Mouse (Mus musculus) thymus, postnatal 25 days (tissue): Measurements from ENCODE around the gene Gm21972.

Experiments used
- DNase-seq: peaks from one replicate; pipeline ENCODE4 v3.0.0; 2022

The Gm21972 gene

DNA sequence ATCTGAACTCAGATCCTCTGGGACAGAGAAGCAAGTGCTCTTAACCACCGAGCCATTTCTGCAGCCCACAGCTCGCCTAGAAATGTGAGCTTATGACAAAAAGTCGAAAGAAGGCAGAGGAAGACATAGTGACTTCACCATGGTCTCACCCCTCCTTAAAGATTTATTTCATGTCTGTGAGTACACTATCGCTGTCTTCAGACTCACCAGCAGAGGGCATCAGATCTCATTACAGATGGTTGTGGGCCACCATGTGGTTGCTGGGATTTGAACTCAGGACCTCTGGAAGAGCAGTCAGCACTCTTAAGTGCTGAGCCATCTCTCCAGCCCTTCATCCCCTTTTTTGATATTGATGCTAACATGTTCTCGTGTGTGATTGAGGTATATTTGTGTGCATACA lies 41.2 kb downstream of the Gm21972 start:
- DNase-seq: no peak

DNA sequence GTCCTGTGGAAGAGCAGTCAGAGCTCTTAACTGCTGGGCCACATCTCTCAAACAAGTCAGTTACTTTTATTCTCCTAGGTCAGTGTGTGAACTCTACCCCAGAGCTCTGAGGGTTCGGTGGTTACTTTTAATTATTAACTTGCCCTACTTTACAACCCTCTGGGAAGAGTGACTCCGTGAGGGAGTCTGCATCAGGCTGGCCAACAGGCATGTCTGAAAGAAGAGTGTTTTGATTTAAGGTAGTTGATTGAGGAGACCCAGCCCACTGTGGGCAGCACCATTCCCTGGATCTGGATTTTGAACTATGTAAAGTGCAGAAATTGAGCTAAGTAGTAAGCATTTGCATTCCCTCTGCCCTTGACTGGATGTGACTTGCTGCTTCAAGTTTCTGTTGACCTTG lies 42.6 kb downstream of the Gm21972 start:
- no peak for DNase-seq

DNA sequence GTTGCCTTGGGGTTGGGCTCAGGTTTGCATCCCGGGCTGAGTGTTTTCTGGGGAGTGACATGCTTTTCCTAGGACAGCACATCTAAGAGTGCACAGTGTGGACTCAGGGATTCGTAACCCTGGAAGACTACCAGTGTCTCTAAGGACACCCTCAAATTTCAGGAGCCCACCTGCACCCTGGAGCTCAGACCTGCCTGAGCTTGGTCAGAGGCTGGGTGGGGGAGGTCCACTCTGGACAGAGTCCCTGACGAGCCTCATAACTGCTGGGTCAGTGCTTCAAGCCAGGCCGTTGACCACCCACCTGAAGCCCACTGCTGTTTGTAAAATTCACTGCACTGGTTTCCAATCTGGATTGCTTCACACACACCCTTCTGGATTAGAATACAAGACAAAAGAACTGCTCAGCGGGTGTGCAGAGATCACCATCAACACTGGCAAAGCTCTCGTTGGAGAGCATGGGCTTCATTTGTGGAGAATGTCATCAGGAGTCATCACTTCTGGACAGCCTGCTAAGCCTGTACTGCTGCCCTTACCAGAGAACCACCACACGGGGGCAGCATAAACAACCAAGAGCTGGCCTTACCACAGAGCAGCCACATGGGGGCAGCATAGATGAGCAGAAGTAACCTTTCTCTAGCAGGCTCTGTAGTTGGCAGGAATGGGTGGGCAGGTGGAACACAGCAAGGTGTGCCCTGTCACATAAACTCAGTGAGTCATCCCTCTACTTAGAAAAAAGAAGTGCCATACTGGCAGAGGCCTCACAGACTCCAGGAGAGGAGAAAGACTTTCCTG lies 45.2 kb downstream of the Gm21972 start:
- DNase-seq: peak; percentile 82

DNA sequence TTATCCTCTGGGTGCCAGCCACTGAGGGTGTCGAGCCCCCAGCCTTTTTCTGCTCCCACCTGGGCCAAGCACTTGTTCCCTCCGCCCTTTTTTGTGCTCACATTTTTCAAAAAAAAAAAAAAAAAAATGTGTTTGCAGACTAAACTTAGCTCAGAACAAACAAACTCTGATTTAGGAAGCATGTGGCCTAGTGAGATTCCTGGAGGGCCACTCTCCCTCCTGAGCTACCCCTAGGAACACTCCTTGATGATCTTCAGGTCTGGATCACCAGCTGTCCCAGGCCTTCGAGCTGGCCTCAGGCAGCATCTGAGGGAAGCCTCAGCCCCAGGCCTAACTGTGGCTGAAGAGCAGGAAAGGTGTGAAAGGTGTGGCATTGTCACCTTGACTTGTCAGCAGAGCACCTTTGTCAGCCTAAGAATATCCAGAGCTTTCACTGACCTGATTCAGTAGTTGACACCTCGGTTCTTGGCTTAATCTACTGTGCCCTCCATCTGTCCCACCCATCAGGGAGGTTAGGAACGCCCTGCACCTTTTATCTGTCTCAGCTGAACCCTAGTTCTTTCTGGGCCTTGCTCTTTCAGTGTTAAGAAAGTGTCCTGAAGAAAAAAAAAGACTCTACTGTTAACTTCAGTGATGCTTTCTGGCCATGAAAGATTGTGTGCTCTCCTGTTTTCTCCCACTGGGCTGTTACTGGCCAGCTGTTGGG lies 48.7 kb downstream of the Gm21972 start:
- no peak for DNase-seq

DNA sequence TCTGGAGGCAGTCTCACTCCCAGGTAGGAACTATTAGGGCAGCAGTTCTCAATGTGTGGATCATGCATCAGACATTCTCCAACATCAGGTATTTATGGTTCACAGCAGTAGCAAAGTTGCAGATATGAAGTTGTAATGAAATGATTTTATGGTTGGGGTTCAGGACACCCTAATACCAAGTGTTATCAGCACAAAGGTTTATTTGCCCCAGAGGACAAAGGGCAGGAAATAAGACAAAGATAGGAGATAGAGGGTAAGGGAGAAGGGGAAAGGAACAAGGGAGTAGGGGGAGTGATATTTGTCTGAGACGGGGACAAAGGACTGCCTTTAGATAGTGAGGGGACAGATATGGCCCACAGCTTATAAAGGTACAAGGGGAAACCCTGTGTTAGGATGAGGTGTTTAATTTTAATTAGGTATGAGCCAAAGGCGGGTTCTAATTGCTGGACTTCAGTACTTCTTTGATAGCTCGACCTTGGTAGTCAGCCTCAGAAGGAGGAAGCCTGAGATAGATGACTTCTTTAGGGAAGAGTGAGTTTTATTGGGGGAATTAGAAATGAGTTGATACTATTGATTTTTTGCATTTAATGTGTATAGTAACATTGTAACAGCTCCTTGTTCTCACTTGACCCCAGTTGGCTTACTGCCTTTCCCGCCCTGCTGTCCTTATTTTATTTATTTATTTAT lies 50.3 kb downstream of the Gm21972 start:
- DNase-seq: no peak

DNA sequence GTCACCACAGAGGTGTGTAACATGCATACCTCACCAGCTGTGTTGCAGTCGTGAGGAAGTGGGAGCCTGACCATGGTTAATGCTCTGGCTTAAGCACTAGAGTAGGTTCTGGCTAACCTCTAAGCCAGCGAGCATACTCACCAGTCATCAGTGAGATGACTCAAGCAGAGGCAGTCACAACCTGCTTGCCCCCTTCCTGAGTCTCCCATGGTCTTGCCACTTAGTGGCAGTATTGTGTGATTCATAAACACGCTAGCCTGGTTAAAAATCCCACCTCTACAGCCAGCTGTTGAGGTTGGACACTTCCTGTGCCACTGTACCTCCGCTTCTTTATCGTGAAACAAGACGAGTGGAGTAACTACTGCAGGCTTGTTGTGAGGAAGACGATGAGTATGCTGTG lies 53.3 kb downstream of the Gm21972 start:
- no peak for DNase-seq

DNA sequence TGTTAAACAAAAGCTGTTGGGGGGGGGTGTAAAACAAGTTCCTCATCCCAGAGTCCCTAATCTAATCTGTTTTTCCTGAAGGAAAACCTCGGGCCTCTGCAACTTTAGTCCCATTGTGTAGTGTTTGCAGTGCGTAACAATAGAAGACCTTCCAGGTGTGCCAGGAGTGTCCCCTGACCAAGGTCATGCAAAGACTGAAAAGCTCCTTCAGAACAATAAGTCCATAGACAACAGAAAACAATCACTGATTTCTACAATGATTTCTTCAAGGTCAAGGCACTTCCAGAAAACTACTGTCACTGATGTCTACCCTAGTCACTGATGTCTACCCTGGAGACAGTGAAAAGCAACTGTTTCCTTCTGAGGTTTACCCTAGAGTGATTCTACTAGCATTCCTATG lies 54.4 kb downstream of the Gm21972 start:
- DNase-seq: no peak

DNA sequence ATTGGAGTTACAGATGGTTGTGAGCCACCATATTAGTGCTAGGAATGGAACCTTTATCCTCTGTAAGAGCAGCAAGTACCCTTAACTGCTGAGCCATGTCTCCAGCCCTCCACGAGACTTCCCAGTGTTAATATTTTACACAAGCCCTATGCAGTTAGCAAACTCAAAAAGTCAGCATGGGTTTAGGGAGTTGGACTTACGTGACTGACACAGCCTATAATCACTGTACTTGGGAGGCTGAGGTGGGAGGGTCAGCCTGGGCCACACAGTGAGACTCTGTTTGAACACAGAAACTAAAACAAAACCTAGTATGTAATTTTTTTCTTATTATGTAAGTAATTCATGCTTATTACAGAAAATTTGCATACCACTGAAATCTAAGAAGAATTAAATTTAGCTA lies 54.8 kb downstream of the Gm21972 start:
- no peak for DNase-seq

DNA sequence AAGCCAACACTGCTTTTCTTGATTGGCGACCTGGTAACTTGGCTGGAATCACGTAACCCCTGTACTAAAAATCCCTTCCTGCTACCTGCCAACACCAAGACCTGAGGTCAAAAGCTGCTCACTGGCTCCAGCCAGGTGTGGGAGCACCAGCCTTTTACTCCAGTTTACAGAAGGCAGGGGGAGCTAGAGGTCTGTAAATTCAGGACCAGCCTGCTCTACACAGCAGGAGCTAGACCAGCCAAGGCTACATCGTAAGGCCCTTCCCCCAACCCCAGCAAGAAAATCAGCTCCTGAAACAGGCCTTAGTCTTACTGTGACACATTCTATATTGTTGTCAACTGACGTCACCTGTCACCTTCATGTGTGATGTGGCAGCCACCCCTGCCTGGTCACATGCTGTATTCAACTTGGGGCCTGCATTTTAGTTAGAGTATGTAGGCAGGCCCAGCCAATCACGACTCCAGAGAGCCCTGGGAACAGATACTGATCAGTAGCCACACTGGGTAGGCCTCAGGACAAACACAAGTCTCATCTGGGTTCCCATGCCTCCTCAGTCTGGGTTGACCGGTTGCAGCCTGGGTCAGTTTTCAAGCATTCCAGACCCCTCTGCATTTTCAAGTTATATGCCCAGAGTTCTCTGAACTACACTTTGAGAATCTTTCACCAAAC lies 55.7 kb downstream of the Gm21972 start:
- no peak for DNase-seq

DNA sequence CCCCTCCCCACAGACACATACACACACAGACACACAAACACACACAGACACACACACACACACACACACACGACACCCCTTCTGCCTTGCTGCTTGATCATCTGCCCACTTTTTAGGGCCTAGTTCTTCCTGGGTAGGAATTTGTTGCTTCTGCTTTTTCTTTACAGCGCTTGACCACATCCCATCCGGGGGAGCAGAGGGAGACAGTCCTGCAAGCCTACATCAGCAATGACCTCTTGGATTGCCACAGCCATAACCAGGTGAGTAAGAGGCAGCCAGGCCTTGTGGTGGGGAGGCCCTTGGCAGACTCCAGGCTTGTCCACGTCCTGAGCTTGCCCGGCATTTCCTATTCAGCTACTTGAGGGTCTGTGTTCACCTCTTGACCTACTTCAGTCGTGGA lies 57.4 kb downstream of the Gm21972 start:
- DNase-seq: no peak

DNA sequence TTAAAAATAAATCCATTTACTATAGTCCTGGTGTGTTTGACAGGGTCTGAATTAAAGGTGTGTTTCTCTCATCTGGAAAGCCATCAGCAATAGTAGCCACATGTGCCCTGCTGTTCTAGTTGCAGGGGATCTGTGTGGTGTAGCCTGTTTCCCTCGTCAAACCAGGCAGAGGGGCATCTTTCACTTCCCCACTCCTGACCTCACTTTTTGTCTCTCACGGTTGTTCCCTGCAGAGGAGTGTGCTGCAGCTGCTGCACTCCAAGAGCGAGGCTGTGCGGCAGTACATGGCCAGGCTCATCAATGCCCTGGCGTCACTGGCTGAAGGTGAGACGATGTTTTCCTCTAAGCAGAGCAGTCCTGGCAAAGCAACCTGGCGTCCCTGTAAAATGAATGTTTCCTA lies 60.6 kb downstream of the Gm21972 start:
- no peak for DNase-seq

DNA sequence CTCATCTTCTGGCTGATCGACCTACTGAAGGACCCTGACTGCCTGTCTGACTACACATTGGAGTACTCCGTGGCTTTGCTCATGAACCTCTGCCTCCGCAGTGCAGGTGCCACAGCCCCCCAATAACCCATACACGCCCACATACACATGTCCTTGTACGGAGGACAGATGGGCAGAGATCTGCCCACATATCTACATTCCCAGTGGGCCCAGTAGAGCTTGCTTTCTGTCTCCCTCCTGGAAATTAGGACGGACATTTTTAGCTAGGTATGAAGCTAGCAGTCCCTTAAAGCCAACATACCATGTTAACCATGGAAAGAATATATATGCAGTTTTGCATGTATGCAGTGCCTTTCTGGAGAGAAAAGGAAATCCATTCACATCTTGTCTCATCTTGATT lies 64.8 kb downstream of the Gm21972 start:
- DNase-seq: no peak

DNA sequence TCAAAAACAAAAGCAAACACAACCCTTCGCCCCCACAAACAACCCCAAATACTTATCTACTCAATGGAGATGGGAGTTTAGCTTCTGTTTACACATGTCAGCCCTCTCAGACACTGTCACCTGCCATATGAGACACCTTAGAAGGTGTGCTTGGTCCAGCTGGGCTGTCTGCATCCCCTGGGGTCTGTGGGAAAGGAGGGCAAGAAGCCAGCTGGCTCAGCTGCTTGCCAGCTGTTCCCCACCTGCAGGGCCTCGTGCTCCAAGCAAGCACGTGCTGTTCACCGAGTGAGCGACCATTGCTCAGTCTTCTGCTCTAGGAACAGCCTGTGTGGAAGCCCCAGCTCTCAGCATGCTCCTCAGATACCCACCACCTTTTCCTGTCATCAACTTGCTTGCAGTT lies 65.6 kb downstream of the Gm21972 start:
- DNase-seq: no peak

DNA sequence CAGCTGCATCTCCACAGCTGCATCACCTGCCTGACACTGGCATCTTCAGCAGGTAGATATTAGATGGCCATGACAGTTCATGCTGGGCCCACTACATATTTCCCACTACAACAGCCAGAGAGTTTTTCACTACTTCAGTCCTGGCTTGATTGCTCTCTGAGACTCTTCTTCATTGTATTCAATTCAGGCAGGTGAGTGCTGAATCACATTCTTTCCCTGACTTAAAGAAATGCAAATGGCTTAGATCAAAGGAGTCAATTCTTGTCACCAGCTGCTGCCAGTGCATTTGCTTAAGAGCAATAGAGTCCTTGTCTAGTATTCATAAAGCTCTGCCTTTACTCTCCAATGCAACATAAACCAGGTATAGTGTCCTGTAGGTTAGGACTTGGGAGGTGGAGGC lies 67.9 kb downstream of the Gm21972 start:
- no peak for DNase-seq

DNA sequence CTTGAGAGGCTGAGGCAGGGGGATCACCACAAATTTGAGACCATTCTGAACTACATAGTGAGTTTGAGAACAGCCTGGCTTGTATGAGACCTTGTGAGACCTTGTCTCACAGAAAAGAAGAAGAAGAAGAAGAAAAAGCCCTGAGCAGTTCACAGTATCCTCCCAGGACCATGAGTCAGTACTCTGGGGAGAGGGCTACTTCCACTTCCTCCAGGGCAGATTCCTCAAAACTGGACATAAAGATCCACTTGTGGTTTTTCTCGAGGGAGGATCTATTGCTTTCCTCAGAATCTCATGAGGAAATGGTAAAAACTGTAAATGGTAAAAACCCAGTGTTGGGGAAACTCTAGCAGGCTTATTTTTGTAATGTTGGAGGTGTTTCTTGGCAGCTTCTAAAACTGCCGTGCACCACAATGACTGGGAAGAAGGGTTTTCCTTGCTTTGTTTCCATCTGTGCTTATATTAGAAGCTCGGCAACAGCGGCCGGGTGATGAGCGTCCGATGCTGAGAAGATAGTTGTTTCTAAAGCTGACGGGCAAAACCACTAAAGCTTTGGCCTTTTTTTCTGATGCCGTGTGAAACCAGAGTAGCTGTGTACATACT lies 69.3 kb downstream of the Gm21972 start:
- DNase-seq: no peak

DNA sequence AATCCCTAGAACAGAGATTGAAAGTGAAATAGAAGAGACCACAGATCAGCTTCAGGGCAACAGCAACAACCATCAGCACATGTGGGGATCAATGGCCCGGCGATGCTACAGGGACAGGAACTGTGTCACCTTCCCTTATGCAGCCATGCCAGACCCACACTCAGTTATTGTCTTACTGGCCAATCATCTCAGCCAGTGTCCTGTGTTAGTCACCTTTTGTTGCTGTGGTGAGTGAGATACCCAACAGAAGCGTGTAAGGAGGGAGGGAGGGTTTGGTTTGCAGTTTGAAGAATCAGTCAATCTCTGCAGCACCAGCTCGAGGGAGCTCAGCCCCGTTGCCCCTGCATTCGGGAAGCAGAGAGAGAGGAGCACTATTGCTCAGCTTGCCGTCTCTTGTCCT lies 77.2 kb downstream of the Gm21972 start:
- DNase-seq: no peak

DNA sequence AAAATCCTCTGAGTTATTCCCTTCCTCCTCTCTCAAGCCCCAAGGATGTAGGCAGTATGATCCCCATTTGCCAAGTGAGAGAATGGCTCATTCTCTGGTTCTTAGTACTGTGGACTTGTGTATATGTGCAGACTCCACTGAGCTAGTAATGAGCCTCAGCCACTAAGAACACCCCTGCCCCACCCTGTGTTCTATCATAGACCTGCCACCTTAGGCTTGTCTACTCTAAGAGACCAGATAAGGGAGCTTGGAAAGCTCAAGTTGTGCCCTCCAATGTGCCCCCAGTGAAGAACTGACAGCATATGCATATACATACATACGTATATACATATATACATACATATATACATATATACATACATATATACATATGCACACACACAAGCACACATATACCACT lies 78.1 kb downstream of the Gm21972 start:
- no peak for DNase-seq
